Mouse (Mus musculus): Measurements from ENCODE around the gene Shbg.

Shbg gene

GRCm38 (mm10) chr11:69594853-69595252 lies 22.9 kb downstream of the Shbg start:
- no peak for DNase-seq (ENCODE audit: low spot score)

GRCm38 (mm10) chr11:69592799-69593198 lies 24.9 kb downstream of the Shbg start:
- no peak for DNase-seq (ENCODE audit: low spot score)

GRCm38 (mm10) chr11:69591899-69592637 lies 25.6 kb downstream of the Shbg start:
- DNase-seq (ENCODE audit: low spot score): no peak

GRCm38 (mm10) chr11:69591424-69591823 lies 26.3 kb downstream of the Shbg start:
- DNase-seq (ENCODE audit: low spot score): no peak

- DNase-seq (ENCODE audit: low spot score): no peak
These were observed 27.1 kb downstream of the Shbg start for GRCm38 (mm10) chr11:69590622-69591021.

- no peak for DNase-seq (ENCODE audit: low spot score)
These were observed 28.4 kb downstream of the Shbg start for GRCm38 (mm10) chr11:69589207-69589834.

GRCm38 (mm10) chr11:69585718-69586325 lies 31.9 kb downstream of the Shbg start:
- DNase-seq (ENCODE audit: low spot score): no peak

- DNase-seq (ENCODE audit: low spot score): no peak
These were observed 32.8 kb downstream of the Shbg start for GRCm38 (mm10) chr11:69584937-69585336.

- no peak for DNase-seq (ENCODE audit: low spot score)
These were observed 33.7 kb downstream of the Shbg start for GRCm38 (mm10) chr11:69584008-69584407.

- DNase-seq (ENCODE audit: low spot score): no peak
These were observed 35.4 kb downstream of the Shbg start for GRCm38 (mm10) chr11:69582230-69582805.

- DNase-seq (ENCODE audit: low spot score): no peak
These were observed 35.9 kb downstream of the Shbg start for GRCm38 (mm10) chr11:69581814-69582213.

- DNase-seq (ENCODE audit: low spot score): peak; percentile 88
These were observed 36.5 kb downstream of the Shbg start for GRCm38 (mm10) chr11:69581147-69581688.

- DNase-seq (ENCODE audit: low spot score): no peak
These were observed 37.0 kb downstream of the Shbg start for GRCm38 (mm10) chr11:69580572-69581146.

- DNase-seq (ENCODE audit: low spot score): peak; percentile 90
These were observed 37.6 kb downstream of the Shbg start, which contains the start of the genes Wrap53 and Trp53 for GRCm38 (mm10) chr11:69580091-69580514. Gene Wrap53, minus strand, starts transcription at chr11:69580255. Gene Trp53, plus strand, starts transcription at chr11:69580359.

GRCm38 (mm10) chr11:69579128-69580017 lies 38.3 kb downstream of the Shbg start:
- peak; percentile 97 for DNase-seq (ENCODE audit: low spot score)

- no peak for DNase-seq (ENCODE audit: low spot score)
These were observed 39.4 kb downstream of the Shbg start for GRCm38 (mm10) chr11:69578301-69578700.

- DNase-seq (ENCODE audit: low spot score): no peak
These were observed 41.4 kb downstream of the Shbg start for GRCm38 (mm10) chr11:69576307-69576706.

GRCm38 (mm10) chr11:69575220-69575619 lies 42.5 kb downstream of the Shbg start:
- DNase-seq (ENCODE audit: low spot score): no peak

- no peak for DNase-seq (ENCODE audit: low spot score)
These were observed 52.6 kb downstream of the Shbg start for GRCm38 (mm10) chr11:69565131-69565530.
